Mouse (Mus musculus) cerebellum, adult 2 months (tissue): Measurements from ENCODE around the gene Oxsm. TPM values are rescaled to one million over a fixed set of nuclear protein-coding genes. Genes with fewer than 3 reads are reported as not detected.

Experiments
- DNase-seq, 2 experiments: peaks; one replicate each; pipeline ENCODE4 v3.0.0; 2021
- H3K27ac ChIP-seq: fragments of 200-500 bp; 2 replicates; pipeline ENCODE4 v1.5.1; 2012; ENCODE audit warnings: low read length, control low read depth, inconsistent platforms; ENCODE audit not compliant: insufficient read depth
- H3K27me3 ChIP-seq: fragments of 200-500 bp; 2 replicates; pipeline ENCODE4 v1.6.1; 2012; ENCODE audit warnings: inconsistent platforms, mild to moderate bottlenecking, low read length, moderate library complexity; ENCODE audit not compliant: control insufficient read depth, insufficient read depth
- H3K4me1 ChIP-seq: fragments of 200-500 bp; 2 replicates; pipeline ENCODE4 v1.6.1; 2011; ENCODE audit warnings: low read length; ENCODE audit not compliant: control insufficient read depth, insufficient read depth
- H3K4me3 ChIP-seq: fragments of 200-500 bp; replicated peaks from 2 replicates; pipeline ENCODE3; 2011; ENCODE audit warnings: mild to moderate bottlenecking, low read depth, low read length, control low read depth; ENCODE audit not compliant: insufficient read depth
- CTCF ChIP-seq: fragments of 200-500 bp; IDR thresholded peaks from 2 replicates; pipeline ENCODE4 v1.5.1; 2011; ENCODE audit warnings: low read depth, mild to moderate bottlenecking, control low read depth, low read length, moderate library complexity, borderline replicate concordance; ENCODE audit not compliant: insufficient read depth
- POLR2A ChIP-seq: fragments of 200-500 bp; IDR thresholded peaks from 2 replicates; pipeline ENCODE4 v1.6.1; 2011; ENCODE audit warnings: low read length, control low read depth, borderline replicate concordance; ENCODE audit not compliant: insufficient read depth
- WGBS: fragments of 180-500 bp; shearing (Covaris S2); methylation state at CpG from one replicate; pipeline ENCODE4 v1.1.7; 2018; 5-methylcytosine and 5-hydroxymethylcytosine counted together
- polyA plus RNA-seq: library from polyadenylated mRNA; depleted of rRNA; stranded (reverse); fragments of >200 nt; gene quantifications from 2 replicates; pipeline ENCODE4 v1.2.3, GENCODE M21; 2012

Oxsm gene
- polyA plus RNA-seq, 1 experiment: 6.0 TPM

DNA sequence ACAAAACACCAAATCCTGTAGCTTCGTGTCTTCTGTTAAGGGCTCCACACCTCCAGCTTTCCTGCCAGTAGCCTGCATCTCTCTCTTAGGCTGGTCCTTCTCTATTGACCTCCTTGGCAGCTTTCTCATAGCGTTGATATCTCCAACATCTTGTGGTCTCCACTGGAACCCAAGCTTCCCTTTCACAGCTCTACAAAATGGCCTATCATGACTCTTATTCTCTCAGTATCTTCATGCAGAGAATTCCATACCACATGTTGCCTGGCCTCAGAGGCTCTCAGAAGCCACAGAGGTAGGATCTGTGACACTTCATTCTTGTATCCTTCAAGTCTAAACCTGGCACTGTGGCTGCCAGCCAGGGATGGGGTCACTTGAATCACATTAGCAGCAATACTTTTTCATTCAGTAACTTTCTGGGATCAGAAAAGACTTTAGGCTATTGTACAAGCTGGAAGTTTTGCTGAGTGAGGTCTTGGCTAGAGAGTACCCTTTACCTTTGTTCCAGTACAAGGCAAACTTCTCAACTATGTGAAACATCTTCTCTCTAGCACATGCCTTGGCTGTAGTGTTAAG, 3.2 kb downstream of the Oxsm start:
- DNase-seq: no peak
- WGBS: 93% methylated on average over 2 of the region's 2 CpGs

GRCm38 (mm10) chr14:16245127-16245526, 4.5 kb downstream of the Oxsm start:
- TF ChIP-seq POLR2A (no peak), CTCF (no peak)
- Histone ChIP-seq H3K4me1 (peaks cover 13% of the 10 kb centered on the region), H3K27ac (no peak overlapping the region), H3K4me3 (no peak overlapping the region), H3K27me3 (no peaks in the 10 kb centered on the region)
- 31% methylated on average over 1 of the region's 1 CpGs for WGBS
- no peak for DNase-seq

More for the DNA sequence above, 3.2 kb downstream of the Oxsm start:
- H3K27ac ChIP-seq: no peak overlapping the region
- peaks cover 13% of the 10 kb centered on the region for H3K4me1 ChIP-seq
- no peak overlapping the region for H3K4me3 ChIP-seq
- no peaks in the 10 kb centered on the region for H3K27me3 ChIP-seq
- no peak for TF ChIP-seq CTCF
- TF ChIP-seq POLR2A: no peak

- no peak overlapping the region for H3K4me3 ChIP-seq
- TF ChIP-seq POLR2A (no peak), CTCF (no peak)
- DNase-seq: no peak
- H3K27me3 ChIP-seq: no peaks in the 10 kb centered on the region
- peaks cover 13% of the 10 kb centered on the region for H3K4me1 ChIP-seq
- no peak overlapping the region for H3K27ac ChIP-seq
- WGBS: 71% methylated on average over 2 of the region's 2 CpGs
Observed at GRCm38 (mm10) chr14:16244370-16244769, 5.2 kb downstream of the Oxsm start.

DNA sequence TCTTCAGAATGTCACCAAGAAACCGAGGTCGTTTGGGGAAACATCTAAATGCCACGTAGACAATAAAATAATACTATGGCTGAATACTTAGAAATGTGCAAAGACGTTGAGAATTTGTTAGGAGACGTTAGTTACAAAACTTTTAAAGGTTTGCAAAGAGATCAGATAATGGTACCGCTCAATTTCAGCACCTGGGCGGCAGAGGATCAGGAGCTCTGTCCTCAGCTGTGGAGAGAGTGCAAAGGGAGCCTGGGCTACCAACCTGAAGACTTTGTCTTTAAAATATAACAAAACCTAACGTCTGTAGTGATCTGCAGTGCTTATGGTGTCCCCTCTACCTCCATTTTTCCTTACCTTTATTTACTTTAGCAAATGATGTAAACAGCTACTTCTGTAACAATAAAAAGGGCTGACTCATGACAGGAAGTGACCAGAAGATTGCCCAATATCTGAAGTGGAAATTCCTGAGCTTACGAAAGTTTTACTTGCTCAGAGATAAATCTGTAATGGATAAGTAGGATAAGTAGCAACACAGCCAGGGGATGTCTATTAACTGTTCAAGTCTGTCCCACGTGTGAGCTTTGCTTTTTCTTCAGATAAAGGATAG, 5.9 kb downstream of the Oxsm start:
- WGBS: 19% methylated on average over 10 of the region's 10 CpGs
- H3K27ac ChIP-seq: peak overlapping the region; percentile 89

DNA sequence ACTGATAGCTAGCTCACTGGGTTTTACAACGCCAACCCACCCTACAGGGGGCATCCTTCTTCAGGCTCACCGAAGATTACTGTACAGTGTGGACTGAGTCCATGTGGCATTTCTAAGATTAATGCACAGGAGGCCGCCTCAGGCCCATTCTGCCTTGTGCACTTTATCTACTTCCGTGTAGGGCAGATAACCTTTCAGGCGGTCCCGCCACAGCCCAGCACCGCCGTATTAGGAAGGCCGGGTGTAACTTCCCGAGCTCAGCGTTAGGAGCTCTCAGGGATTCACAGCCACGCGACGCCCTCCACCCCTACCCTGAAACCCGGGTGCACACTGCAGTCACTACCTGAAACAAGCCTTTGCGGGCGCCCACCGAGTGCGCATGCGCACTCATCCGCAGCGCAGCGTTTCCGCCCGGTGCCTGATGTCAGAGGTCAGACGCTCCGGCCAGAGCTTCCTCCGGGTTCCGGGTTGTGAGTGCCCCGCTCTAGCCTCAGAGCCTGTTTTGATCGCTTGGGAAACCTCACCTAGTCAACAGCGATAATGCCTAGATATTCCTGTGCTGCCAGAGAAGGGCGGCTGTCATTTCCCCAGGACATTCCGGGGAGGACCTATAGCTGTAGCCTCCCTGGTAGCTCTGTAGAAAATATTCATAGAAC, 6.5 kb downstream of the Oxsm start:
- peaks cover 13% of the 10 kb centered on the region for H3K4me1 ChIP-seq

More for the DNA sequence above, 5.9 kb downstream of the Oxsm start:
- H3K4me1 ChIP-seq: peaks cover 13% of the 10 kb centered on the region
- H3K4me3 ChIP-seq: peak overlapping the region; percentile 84
- DNase-seq: peak in 1 of 2 experiments; percentile 27
- H3K27me3 ChIP-seq: no peaks in the 10 kb centered on the region
- no peak for TF ChIP-seq CTCF
- no peak for TF ChIP-seq POLR2A

DNA sequence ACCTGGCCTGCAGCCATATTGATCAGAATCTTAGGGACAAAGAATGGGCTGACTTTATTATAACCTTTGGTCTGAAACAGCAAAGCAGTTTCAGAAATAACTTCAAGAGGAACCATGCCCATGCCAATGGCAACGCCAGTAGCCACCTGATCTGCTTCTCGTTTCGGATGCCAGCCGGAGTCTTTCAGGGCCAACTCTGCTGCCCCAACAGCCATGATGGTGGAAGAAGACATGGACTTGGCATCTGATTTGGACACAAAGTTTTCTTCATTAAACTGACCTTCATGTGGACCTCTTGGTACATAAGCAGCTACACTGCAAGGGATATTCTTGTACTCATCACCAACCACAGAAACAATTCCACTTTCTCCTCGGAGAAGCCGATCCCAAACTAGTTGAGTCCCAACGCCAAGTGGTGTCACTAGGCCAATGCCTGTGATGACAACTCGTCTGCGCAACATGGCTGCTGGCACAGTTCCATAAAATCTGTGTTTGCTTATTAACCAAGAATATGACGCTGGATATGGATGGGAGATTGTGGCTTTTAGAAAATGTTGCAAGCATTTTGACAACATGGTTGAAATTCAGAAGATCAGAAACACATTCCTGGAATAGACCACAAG, 7.3 kb downstream of the Oxsm start:
- TF ChIP-seq CTCF (no peak), POLR2A (no peak)
- Histone ChIP-seq H3K4me3 (peak overlapping the region; percentile 84), H3K27ac (no peak overlapping the region), H3K27me3 (no peaks in the 10 kb centered on the region), H3K4me1 (peaks cover 13% of the 10 kb centered on the region)
- peak; percentile 29 to 31 for DNase-seq
- WGBS: 74% methylated on average over 10 of the region's 10 CpGs

More for the DNA sequence above, 6.5 kb downstream of the Oxsm start:
- peak; percentile 93 to 94 for DNase-seq
- Histone ChIP-seq H3K27ac (peak overlapping the region; percentile 89), H3K4me3 (peak overlapping the region; percentile 84), H3K27me3 (no peaks in the 10 kb centered on the region)
- under 1% methylated on average over 34 of the region's 34 CpGs for WGBS
- TF ChIP-seq POLR2A (peak; percentile 75; the same call in 1 of the 2 replicates), CTCF (no peak)

DNA sequence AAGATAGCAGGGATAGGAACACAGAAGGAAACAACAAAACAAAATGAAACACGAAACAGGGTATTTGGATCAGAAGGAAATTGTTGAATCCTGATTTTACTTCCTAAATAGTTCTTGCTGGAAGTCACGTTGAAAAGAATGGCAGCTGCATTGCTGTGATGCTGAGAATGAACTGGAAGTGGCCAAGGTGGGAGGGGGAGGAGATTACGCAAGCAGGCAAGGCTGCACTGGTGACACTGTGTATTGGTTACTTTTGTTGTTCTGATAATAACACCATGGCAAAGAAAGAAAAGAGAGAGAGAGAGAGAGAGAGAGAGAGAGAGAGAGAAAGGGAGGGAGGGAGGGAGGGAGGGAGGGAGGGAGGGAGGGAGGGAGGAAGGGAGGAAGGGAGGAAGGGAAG, 13.1 kb downstream of the Oxsm start:
- no peaks in the 10 kb centered on the region for H3K27me3 ChIP-seq
- no peaks in the 10 kb centered on the region for H3K4me1 ChIP-seq
- no peak for DNase-seq
- no peak overlapping the region for H3K27ac ChIP-seq
- no peak overlapping the region for H3K4me3 ChIP-seq
- TF ChIP-seq CTCF: no peak
- no peak for TF ChIP-seq POLR2A
- WGBS: 70% methylated on average over 3 of the region's 3 CpGs

DNA sequence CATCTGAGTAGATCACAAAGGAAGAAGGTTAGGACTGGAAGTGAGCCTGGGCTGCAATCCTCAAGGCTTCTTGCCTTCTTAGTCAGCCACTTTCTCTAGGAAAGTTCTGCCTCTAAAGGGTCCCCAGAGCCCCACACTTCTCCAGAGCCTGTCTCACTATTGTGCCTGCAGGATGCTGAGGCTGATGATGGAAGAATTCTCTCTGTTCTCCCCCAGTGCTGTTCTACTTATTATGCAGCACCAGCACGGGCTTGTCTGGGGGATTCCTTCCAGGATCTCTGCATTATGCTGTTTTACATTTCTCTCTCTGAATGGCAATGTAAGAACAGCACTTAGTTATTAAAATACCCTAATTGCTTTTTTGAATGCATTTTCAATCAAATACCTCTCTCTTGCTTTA, 16.1 kb downstream of the Oxsm start:
- no peak for DNase-seq
- Histone ChIP-seq H3K27me3 (no peaks in the 10 kb centered on the region), H3K27ac (no peak overlapping the region), H3K4me3 (no peak overlapping the region), H3K4me1 (peaks cover 2% of the 10 kb centered on the region; the same call in 1 of the 2 replicates)
- WGBS: 29% methylated on average over 1 of the region's 1 CpGs
- TF ChIP-seq CTCF (no peak), POLR2A (no peak)
